In genomic region chr11:86652578-86652979, GRCm38 (mm10) we compare ENCODE assay signal across 12 mouse cellular contexts. TPM values are rescaled to one million over a fixed set of nuclear protein-coding genes. Genes with fewer than 3 reads are reported as not detected.
A peak's percentile ranks its signal among the peaks of the same experiment; 100 is the strongest.
DNase-seq lines count a peak whose midpoint lies in the region; ATAC-seq and TF ChIP-seq lines count a peak whose summit lies in the region.
"Had no signal": no experiment of that assay in that cellular context is flagged by ENCODE, and none has a peak within 500 bp of the region (broad histone marks: within the 10 kb centered on the region; RNA-seq: fewer than 3 reads in every experiment).

No protein-coding gene starts in this region.

- DNase-seq in heart, adult 9 months (ENCODE audit: low spot score in 2 of 2) = no peak
- peak; percentile 80 for DNase-seq in CD4-positive helper T cell, adult 2 months (ENCODE audit: low read depth, low spot score)
- no peak for DNase-seq in embryo, embryonic 10.5 days (ENCODE audit: low spot score)
- no peak for DNase-seq in gastrocnemius, adult 2 months
- DNase-seq: cerebellum, postnatal 25 days; kidney, adult 11 months; thymus, adult 2 months had no signal

- TF ChIP-seq CTCF in bone marrow macrophage, adult 2 months (IDR thresholded peaks at IDR 0.05; ENCODE audit: low read depth, low read length) = no peak
- no peak for TF ChIP-seq CTCF in gastrocnemius, adult 2 months (IDR thresholded peaks at IDR 0.05)

- no peaks in the 10 kb centered on the region for H3K9me3 ChIP-seq in heart, embryonic 12.5 days (replicated peaks)
- no peaks in the 10 kb centered on the region for H3K9me3 ChIP-seq in forebrain, embryonic 16.5 days (ENCODE audit: control insufficient read depth, low read length)
- H3K9me3 ChIP-seq: midbrain, embryonic 12.5 days had no signal

- TF ChIP-seq POLR2A in bone marrow macrophage, adult 2 months (IDR thresholded peaks at IDR 0.05; ENCODE audit: borderline replicate concordance, low read depth, low read length) = no peak

- H3K27ac ChIP-seq in heart, embryonic 12.5 days (ENCODE audit: poor library complexity, severe bottlenecking) = 0 out of 2 replicates have a peak overlapping the region, but pooled peaks have one; percentile 4
- peak overlapping the region; percentile 77 for H3K27ac ChIP-seq in bone marrow macrophage, adult 2 months (ENCODE audit: insufficient read depth, low read depth, low read length)
- no peak overlapping the region for H3K27ac ChIP-seq in forebrain, embryonic 16.5 days (ENCODE audit: low read length)
- H3K27ac ChIP-seq in gastrocnemius, adult 2 months = no peak overlapping the region
- H3K27ac ChIP-seq: midbrain, embryonic 12.5 days had no signal

- no peak overlapping the region for H3K4me3 ChIP-seq in heart, embryonic 12.5 days
- H3K4me3 ChIP-seq in bone marrow macrophage, adult 2 months (ENCODE audit: insufficient read depth, low read length) = 0 out of 2 replicates have a peak overlapping the region, but pooled peaks have one; percentile 1
- H3K4me3 ChIP-seq in forebrain, embryonic 16.5 days (replicated peaks; ENCODE audit: low read length) = no peak overlapping the region
- H3K4me3 ChIP-seq in gastrocnemius, adult 2 months = no peak overlapping the region
- H3K4me3 ChIP-seq: midbrain, embryonic 12.5 days had no signal

- no peaks in the 10 kb centered on the region for H3K27me3 ChIP-seq in heart, embryonic 12.5 days (replicated peaks)
- no peaks in the 10 kb centered on the region for H3K27me3 ChIP-seq in forebrain, embryonic 16.5 days (replicated peaks; ENCODE audit: control insufficient read depth, insufficient read depth, low read length)
- H3K27me3 ChIP-seq: midbrain, embryonic 12.5 days had no signal

- no peak for ATAC-seq in heart, embryonic 12.5 days (ENCODE audit: insufficient number of reproducible peaks, low FRiP score)
- peak; percentile 52 for ATAC-seq in megakaryocyte progenitor cell, adult 5-6 weeks (replicated peaks; ENCODE audit: poor library complexity)
- no peak for ATAC-seq in forebrain, embryonic 16.5 days

- H3K36me3 ChIP-seq in heart, embryonic 12.5 days = no peaks in the 10 kb centered on the region
- H3K36me3 ChIP-seq in forebrain, embryonic 16.5 days (ENCODE audit: control insufficient read depth, insufficient read depth) = no peaks in the 10 kb centered on the region
- H3K36me3 ChIP-seq: midbrain, embryonic 12.5 days had no signal

- intact Hi-C loops in gastrocnemius, adult 2 months (cut with DNase I) = no loop called here

- H3K4me2 ChIP-seq in heart, embryonic 12.5 days = no peak overlapping the region
- no peak overlapping the region for H3K4me2 ChIP-seq in forebrain, embryonic 16.5 days (ENCODE audit: low read length)
- H3K4me2 ChIP-seq: midbrain, embryonic 12.5 days had no signal

- H3K4me1 ChIP-seq in heart, embryonic 12.5 days (replicated peaks) = peaks cover 14% of the 10 kb centered on the region
- peaks cover 25% of the 10 kb centered on the region for H3K4me1 ChIP-seq in bone marrow macrophage, adult 2 months (ENCODE audit: control insufficient read depth, insufficient read depth, low read length)
- H3K4me1 ChIP-seq in forebrain, embryonic 16.5 days (replicated peaks; ENCODE audit: control insufficient read depth, insufficient read depth, low read length) = no peaks in the 10 kb centered on the region
- H3K4me1 ChIP-seq: midbrain, embryonic 12.5 days had no signal

- 71% methylated on average over 4 of the region's 4 CpGs for WGBS in heart, embryonic 12.5 days
- WGBS in forebrain, embryonic 16.5 days = 86% methylated on average over 4 of the region's 4 CpGs

- H3K9ac ChIP-seq in heart, embryonic 12.5 days = no peak overlapping the region
- H3K9ac ChIP-seq in forebrain, embryonic 16.5 days (replicated peaks; ENCODE audit: low read depth, low read length) = no peak overlapping the region
- H3K9ac ChIP-seq: midbrain, embryonic 12.5 days had no signal

RNA-seq across cellular contexts. Expression of gene Vmp1, which starts 31.1 kb away (rescaled TPM):
- 104 and 109 TPM in 2 replicates for polyA plus RNA-seq in heart, embryonic 12.5 days (2016; fragmentation: Nextera tagmentation; extraction: Ambion mirVana)
- 178 and 230 TPM in 2 replicates for polyA plus RNA-seq in bone marrow macrophage, adult 2 months (2012; ENCODE audit: insufficient read depth, insufficient read length, missing spikeins)
- 135 and 167 TPM in 2 replicates for total RNA-seq in megakaryocyte progenitor cell, adult 5-6 weeks (2015)
- total RNA-seq in megakaryocyte progenitor cell, adult 5-6 weeks (2017) = 94.0 and 120 TPM in 2 replicates
- 103 and 116 TPM in 2 replicates for polyA plus RNA-seq in forebrain, embryonic 16.5 days (2015; fragmentation: Nextera tagmentation; extraction: Ambion mirVana)
- 100 to 1,000 TPM in 1 of 2 experiments, 10 to 100 TPM in 1; 84.0 to 115 TPM for total RNA-seq in gastrocnemius, adult 2 months (2021)

RNA-seq across cellular contexts. Expression of gene Ptrh2, which starts 31.2 kb away (rescaled TPM):
- 21.5 TPM in 2 replicates for polyA plus RNA-seq in heart, embryonic 12.5 days (2016; fragmentation: Nextera tagmentation; extraction: Ambion mirVana)
- polyA plus RNA-seq in bone marrow macrophage, adult 2 months (2012; ENCODE audit: insufficient read depth, insufficient read length, missing spikeins) = 7.2 and 8.3 TPM in 2 replicates
- 22.5 and 23.3 TPM in 2 replicates for total RNA-seq in megakaryocyte progenitor cell, adult 5-6 weeks (2015)
- 26.1 and 27.1 TPM in 2 replicates for total RNA-seq in megakaryocyte progenitor cell, adult 5-6 weeks (2017)
- 37.2 and 39.2 TPM in 2 replicates for polyA plus RNA-seq in forebrain, embryonic 16.5 days (2015; fragmentation: Nextera tagmentation; extraction: Ambion mirVana)
- 1 to 10 TPM; 6.0 to 7.9 TPM for total RNA-seq in gastrocnemius, adult 2 months (2021)

Comparison
In these comparisons a context has a peak if more than half of its experiments do, and no peak if none do; other contexts are left out.
1. H3K27ac ChIP-seq: peak in heart, embryonic 12.5 days (single experiment) and bone marrow macrophage, adult 2 months (single experiment); none in forebrain, embryonic 16.5 days (single experiment) and gastrocnemius, adult 2 months (single experiment).